Mouse (Mus musculus): ENCODE data around the gene Slc22a22. TPM values are rescaled to one million over a fixed set of nuclear protein-coding genes. Genes with fewer than 3 reads are reported as not detected.

The Slc22a22 gene
- polyA plus RNA-seq (2014; fragmentation: Illumina TruSeq; extraction: RNeasy Lipid Tissue Mini Kit (QIAGEN cat#74804); ENCODE audit: low read depth, low replicate concordance): 0.22 TPM

DNA sequence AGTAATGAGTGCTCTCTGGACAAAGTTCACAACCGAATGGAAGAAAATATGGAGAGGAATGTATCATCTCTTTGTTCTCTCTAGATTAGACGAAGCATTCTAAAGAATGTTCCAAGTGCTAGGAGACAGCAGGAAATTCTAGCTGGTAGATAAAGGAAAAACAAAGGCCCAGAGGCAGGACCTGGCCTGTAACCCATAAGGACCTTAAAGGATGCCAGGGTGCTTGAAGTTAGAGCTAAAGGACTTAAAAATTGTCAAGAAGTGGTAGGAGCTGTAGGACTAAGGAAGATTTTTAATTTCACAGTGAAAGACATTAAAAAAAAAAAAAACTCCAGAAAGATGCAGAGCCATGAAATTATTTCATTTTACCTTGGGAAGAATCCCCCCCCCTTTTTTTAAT, at the start of gene Slc22a22:
Gene Slc22a22, minus strand, starts transcription at position 101 of the 400 bp plus-strand sequence.

